In the genomic region with DNA sequence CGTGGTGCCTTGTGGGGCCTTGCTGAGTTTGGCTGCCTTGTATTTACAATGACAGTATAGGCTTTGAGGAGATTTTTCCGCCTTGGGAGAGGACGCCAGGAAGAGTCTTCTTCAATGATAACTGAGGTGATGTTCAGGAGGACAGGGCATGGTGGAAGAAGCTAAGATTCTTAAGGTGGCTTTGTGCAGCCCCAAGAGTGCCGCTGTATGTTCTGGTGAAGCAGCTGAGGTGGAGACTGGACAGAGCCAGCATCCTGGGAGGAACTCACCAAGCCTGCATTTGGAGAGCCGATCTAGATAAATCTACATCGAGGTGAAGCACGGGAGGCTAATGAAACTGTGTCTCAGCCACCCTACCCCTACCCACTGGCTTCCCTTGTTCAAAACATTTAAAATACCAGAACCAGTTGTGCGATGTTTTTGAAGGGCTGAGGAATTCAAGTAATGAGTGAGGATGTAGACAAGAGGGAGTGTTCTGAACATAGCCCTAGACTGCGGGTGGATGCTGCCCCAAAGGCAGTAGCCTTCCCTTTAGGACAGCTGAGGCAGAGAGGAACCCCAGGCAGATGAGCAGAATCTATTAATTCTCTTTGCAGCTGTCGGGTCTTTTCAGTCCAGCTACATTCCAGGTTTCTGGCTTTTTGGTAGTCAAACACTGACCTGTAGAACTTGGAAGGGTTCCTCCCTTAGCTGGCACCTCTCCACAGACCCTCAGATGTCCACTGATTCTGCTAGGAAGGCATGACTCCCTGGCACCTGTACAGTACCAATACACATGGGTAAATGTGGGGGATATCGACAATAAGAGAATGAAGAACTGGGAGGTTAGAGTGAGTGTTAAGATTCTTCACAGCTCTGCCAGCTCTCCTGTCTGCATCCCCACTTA, we compare ENCODE assay signal across 9 mouse cellular contexts. TPM values are rescaled to one million over a fixed set of nuclear protein-coding genes. Genes with fewer than 3 reads are reported as not detected.
A peak's percentile ranks its signal among the peaks of the same experiment; 100 is the strongest.
DNase-seq lines count a peak whose midpoint lies in the region; ATAC-seq and TF ChIP-seq lines count a peak whose summit lies in the region.
"Had no signal": no experiment of that assay in that cellular context is flagged by ENCODE, and none has a peak within 500 bp of the region (broad histone marks: within the 10 kb centered on the region; RNA-seq: fewer than 3 reads in every experiment).

No protein-coding gene starts in this region.

- H3K9me3 ChIP-seq in CH12.LX (replicated peaks; ENCODE audit: low read length), result no peaks in the 10 kb centered on the region
- H3K9me3 ChIP-seq in embryonic facial prominence, embryonic 12.5 days, result no peaks in the 10 kb centered on the region
- no peaks in the 10 kb centered on the region for H3K9me3 ChIP-seq in hindbrain, postnatal 0 days (ENCODE audit: low read length)

- no peaks in the 10 kb centered on the region for H3K27me3 ChIP-seq in CH12.LX (replicated peaks)
- H3K27me3 ChIP-seq in embryonic facial prominence, embryonic 12.5 days, result no peaks in the 10 kb centered on the region
- H3K27me3 ChIP-seq in hindbrain, postnatal 0 days (ENCODE audit: insufficient read depth, low read length), result no peaks in the 10 kb centered on the region
- no peaks in the 10 kb centered on the region for H3K27me3 ChIP-seq in myocyte (ENCODE audit: control insufficient read depth, insufficient read depth, insufficient read length)

- TF ChIP-seq CTCF in gastrocnemius, adult 2 months (IDR thresholded peaks at IDR 0.05), result no peak
- TF ChIP-seq CTCF in CH12.LX (conservative IDR thresholded peaks at IDR 0.05 in 1 of 2, IDR thresholded peaks at IDR 0.05 in 1 of 2; ENCODE audit: low read depth in 2 of 2, low read length in 2 of 2), result no peak
- TF ChIP-seq CTCF in hindbrain, postnatal 0 days (IDR thresholded peaks at IDR 0.05; ENCODE audit: low read depth), result no peak

- peaks cover 0 to 8% of the 10 kb centered on the region in 2 experiments for H3K36me3 ChIP-seq in CH12.LX (replicated peaks in 1 of 2; ENCODE audit: control insufficient read depth in 1 of 2, insufficient read depth in 1 of 2, low read length in 1 of 2)
- H3K36me3 ChIP-seq in embryonic facial prominence, embryonic 12.5 days, result no peaks in the 10 kb centered on the region
- no peaks in the 10 kb centered on the region for H3K36me3 ChIP-seq in hindbrain, postnatal 0 days (ENCODE audit: insufficient read depth, low read length)
- H3K36me3 ChIP-seq in myocyte (ENCODE audit: control insufficient read depth, insufficient read depth), result no peaks in the 10 kb centered on the region

- dilution Hi-C loops in CH12.LX (cut with MboI; ENCODE audit: extremely low pct_ligation_motif_present, extremely low pct_unique_long_range_greater_than_20kb, low sequenced_read_pairs), result no loop called here

- H3K9ac ChIP-seq in CH12.LX (ENCODE audit: insufficient read depth, low read depth), result peak overlapping the region; percentile 89
- 0 out of 2 replicates have a peak overlapping the region, but pooled peaks have one; percentile 49 for H3K9ac ChIP-seq in embryonic facial prominence, embryonic 12.5 days
- H3K9ac ChIP-seq in hindbrain, postnatal 0 days (replicated peaks; ENCODE audit: low read length), result peak overlapping the region; percentile 89; the same call in 1 of the 2 replicates

- intact Hi-C loops in gastrocnemius, adult 2 months (cut with DNase I), result no loop called here

- H3K4me3 ChIP-seq in gastrocnemius, adult 2 months, result peak overlapping the region; percentile 85
- H3K4me3 ChIP-seq in CH12.LX (replicated peaks in 1 of 3; ENCODE audit: low read depth in 2 of 3, low read length in 2 of 3, poor library complexity in 1 of 3) (peak overlapping the region; percentile 50 to 91 (median 60)), myocyte (peak overlapping the region; percentile 86)
- peak overlapping the region; percentile 85 for H3K4me3 ChIP-seq in embryonic facial prominence, embryonic 12.5 days
- H3K4me3 ChIP-seq in hindbrain, postnatal 0 days (ENCODE audit: low read length), result peak overlapping the region; percentile 92

- TF ChIP-seq RAD21 in CH12.LX (IDR thresholded peaks at IDR 0.05; ENCODE audit: low read depth, low read length), result no peak

- DNase-seq in gastrocnemius, adult 2 months, result peak; percentile 22
- no peak for DNase-seq in gastrocnemius, adult 8-10 months (ENCODE audit: low spot score in 2 of 2)
- DNase-seq in CH12.LX (ENCODE audit: extremely low read depth), result no peak
- peak; percentile 15 for DNase-seq in hindbrain, postnatal 0 days (ENCODE audit: low spot score)
- no peak for DNase-seq in frontal cortex, adult 2 months (ENCODE audit: extremely low spot score in 1 of 2, low spot score in 1 of 2)

- H3K4me1 ChIP-seq in CH12.LX (ENCODE audit: control insufficient read depth in 1 of 2, insufficient read depth in 2 of 2), result peaks cover 0 to 31% of the 10 kb centered on the region in 2 experiments; a peak in 2 of 4 replicates
- peaks cover 30% of the 10 kb centered on the region for H3K4me1 ChIP-seq in embryonic facial prominence, embryonic 12.5 days
- 0 out of 2 replicates have a peak, but pooled peaks cover 5% of the 10 kb centered on the region for H3K4me1 ChIP-seq in hindbrain, postnatal 0 days (ENCODE audit: insufficient read depth, low read length)

- no peak for TF ChIP-seq EP300 in CH12.LX (IDR thresholded peaks at IDR 0.05; ENCODE audit: low read length)

- H3K4me2 ChIP-seq in CH12.LX (ENCODE audit: insufficient read depth, low read depth, poor library complexity, severe bottlenecking) (peak overlapping the region; percentile 52), myocyte (ENCODE audit: low read depth) (peak overlapping the region; percentile 99)
- peak overlapping the region; percentile 73 for H3K4me2 ChIP-seq in embryonic facial prominence, embryonic 12.5 days (replicated peaks)
- peak overlapping the region; percentile 63 for H3K4me2 ChIP-seq in hindbrain, postnatal 0 days (ENCODE audit: low read depth, low read length)

- in situ Hi-C loops in CH12.LX (cut with MboI; ENCODE audit: low pct_ligation_motif_present, low pct_unique_long_range_greater_than_20kb, low sequenced_read_pairs), result loop anchor here (10.0 kb wide), 1 partner anchor 117 kb away; no protein-coding TSS in a partner anchor

- H3K79me2 ChIP-seq in CH12.LX (replicated peaks; ENCODE audit: control insufficient read depth, extremely low read depth, insufficient read depth, poor library complexity, severe bottlenecking) (peaks cover 33% of the 10 kb centered on the region), myocyte (ENCODE audit: control insufficient read depth, insufficient read depth) (peaks cover 34% of the 10 kb centered on the region)

- H3ac ChIP-seq in myocyte (ENCODE audit: control insufficient read depth, insufficient read length), result no peak overlapping the region

- peak overlapping the region; percentile 99 for H3K27ac ChIP-seq in gastrocnemius, adult 2 months
- H3K27ac ChIP-seq in CH12.LX (ENCODE audit: insufficient read depth, low read depth), result peak overlapping the region; percentile 99
- H3K27ac ChIP-seq in embryonic facial prominence, embryonic 12.5 days, result peak overlapping the region; percentile 94; the same call in 1 of the 2 replicates
- H3K27ac ChIP-seq in hindbrain, postnatal 0 days, result peak overlapping the region; percentile 91

- WGBS in embryonic facial prominence, embryonic 12.5 days, result 38% methylated on average over 11 of the region's 11 CpGs
- WGBS in hindbrain, postnatal 0 days, result 39% methylated on average over 11 of the region's 11 CpGs

- no peak for ATAC-seq in embryonic facial prominence, embryonic 12.5 days (ENCODE audit: insufficient number of reproducible peaks, insufficient read depth, low FRiP score, low TSS enrichment)
- no peak for ATAC-seq in hindbrain, postnatal 0 days
- no peak for ATAC-seq in granulocyte monocyte progenitor cell, adult 5-6 weeks (replicated peaks; ENCODE audit: poor library complexity, severe bottlenecking)

- TF ChIP-seq POLR2A in CH12.LX (IDR thresholded peaks at IDR 0.05; ENCODE audit: low read depth, low read length) (no peak), myocyte (IDR thresholded peaks at IDR 0.05; ENCODE audit: insufficient read length, low read depth) (no peak)

RNA-seq across cellular contexts. Expression of a gene that starts 1.2 kb away (rescaled TPM):
- 10 to 100 TPM; 74.7 to 77.6 TPM for total RNA-seq in gastrocnemius, adult 2 months (2021)
- total RNA-seq in gastrocnemius, adult 8-10 months (2022), result 10 to 100 TPM; 59.0 to 75.2 (median 65.4) TPM
- total RNA-seq in CH12.LX (2012; rRNA removed), result 472 and 530 TPM in 2 replicates
- 435 and 438 TPM in 2 replicates for total RNA-seq in CH12.LX (2014; rRNA removed)
- polyA plus RNA-seq in CH12.LX (2012; ENCODE audit: insufficient read length, low read depth), result 738 and 809 TPM in 2 replicates
- 378 and 389 TPM in 2 replicates for polyA plus RNA-seq in embryonic facial prominence, embryonic 12.5 days (2016; fragmentation: Nextera tagmentation; extraction: Ambion mirVana)
- 93.5 and 113 TPM in 2 replicates for total RNA-seq in hindbrain, postnatal 0 days (2014; rRNA removed)
- polyA plus RNA-seq in hindbrain, postnatal 0 days (2015; fragmentation: Nextera tagmentation; extraction: Ambion mirVana), result 360 and 370 TPM in 2 replicates
- polyA plus RNA-seq in myocyte (2012; fragmentation: generic; extraction: Trizol), result 381 TPM
- total RNA-seq in granulocyte monocyte progenitor cell, adult 5-6 weeks (2014; fragmentation: Nextera tagmentation), result 404 and 474 TPM in 2 replicates
- 150 and 201 TPM in 2 replicates for total RNA-seq in granulocyte monocyte progenitor cell, adult 5-6 weeks (2017)
- 108 and 118 TPM in 2 replicates for polyA plus RNA-seq in frontal cortex, adult 2 months (2012; rRNA removed)

RNA-seq across cellular contexts. Expression of a gene that starts 41.3 kb away (rescaled TPM):
- total RNA-seq in gastrocnemius, adult 2 months (2021), result under 1 TPM in 1 of 2 experiments, not detected in 1; 0.28 TPM
- under 1 TPM in 1 of 4 experiments, not detected in 3; 0.16 TPM for total RNA-seq in gastrocnemius, adult 8-10 months (2022)
- total RNA-seq in CH12.LX (2012; rRNA removed), result not detected in 2 replicates
- not detected in 2 replicates for total RNA-seq in CH12.LX (2014; rRNA removed)
- polyA plus RNA-seq in CH12.LX (2012; ENCODE audit: insufficient read length, low read depth), result not detected in 2 replicates
- polyA plus RNA-seq in embryonic facial prominence, embryonic 12.5 days (2016; fragmentation: Nextera tagmentation; extraction: Ambion mirVana), result 0.13 and 0.43 TPM in 2 replicates
- 0.50 and 0.52 TPM in 2 replicates for total RNA-seq in hindbrain, postnatal 0 days (2014; rRNA removed)
- polyA plus RNA-seq in hindbrain, postnatal 0 days (2015; fragmentation: Nextera tagmentation; extraction: Ambion mirVana), result 0.49 and 0.54 TPM in 2 replicates
- polyA plus RNA-seq in myocyte (2012; fragmentation: generic; extraction: Trizol), result 0.01 TPM
- not detected in 2 replicates for total RNA-seq in granulocyte monocyte progenitor cell, adult 5-6 weeks (2014; fragmentation: Nextera tagmentation)
- total RNA-seq in granulocyte monocyte progenitor cell, adult 5-6 weeks (2017), result 0.09 TPM in 1 of 2 replicates, not detected in the other
- 0.32 and 0.38 TPM in 2 replicates for polyA plus RNA-seq in frontal cortex, adult 2 months (2012; rRNA removed)

RNA-seq across cellular contexts. Expression of a gene that starts 51.5 kb away (rescaled TPM):
- not detected for total RNA-seq in gastrocnemius, adult 2 months (2021)
- total RNA-seq in gastrocnemius, adult 8-10 months (2022), result not detected
- total RNA-seq in CH12.LX (2012; rRNA removed), result not detected in 2 replicates
- not detected in 2 replicates for total RNA-seq in CH12.LX (2014; rRNA removed)
- not detected in 2 replicates for polyA plus RNA-seq in CH12.LX (2012; ENCODE audit: insufficient read length, low read depth)
- polyA plus RNA-seq in embryonic facial prominence, embryonic 12.5 days (2016; fragmentation: Nextera tagmentation; extraction: Ambion mirVana), result not detected in 2 replicates
- not detected in 2 replicates for total RNA-seq in hindbrain, postnatal 0 days (2014; rRNA removed)
- not detected in 2 replicates for polyA plus RNA-seq in hindbrain, postnatal 0 days (2015; fragmentation: Nextera tagmentation; extraction: Ambion mirVana)
- polyA plus RNA-seq in myocyte (2012; fragmentation: generic; extraction: Trizol), result not detected
- total RNA-seq in granulocyte monocyte progenitor cell, adult 5-6 weeks (2014; fragmentation: Nextera tagmentation), result not detected in 2 replicates
- total RNA-seq in granulocyte monocyte progenitor cell, adult 5-6 weeks (2017), result not detected in 2 replicates
- not detected in 2 replicates for polyA plus RNA-seq in frontal cortex, adult 2 months (2012; rRNA removed)
- total RNA-seq: hematopoietic stem cell, adult 5-6 weeks had no signal

Comparison
In these comparisons a context has a peak if more than half of its experiments do, and no peak if none do; other contexts are left out.
1. DNase-seq: peak in gastrocnemius, adult 2 months (single experiment) and hindbrain, postnatal 0 days (single experiment); none in gastrocnemius, adult 8-10 months (0 of 2), CH12.LX (single experiment) and frontal cortex, adult 2 months (0 of 2).
2. Peak in every context shown above with its lines, with median percentiles within 50 percentile points of each other: H3K27ac ChIP-seq, H3K4me3 ChIP-seq, H3K4me2 ChIP-seq and H3K9ac ChIP-seq.